Mouse (Mus musculus): ENCODE measurements around the gene Eif2b2. TPM values are rescaled to one million over a fixed set of nuclear protein-coding genes. Genes with fewer than 3 reads are reported as not detected.

Eif2b2 gene
- polyA plus RNA-seq, 1 experiment = 105 TPM

GRCm38 (mm10) chr12:85204105-85204504 is 15.2 kb upstream of the Eif2b2 start:
- Histone ChIP-seq H3K27ac (ENCODE audit: insufficient read depth, low read length) (no peak overlapping the region), H3K4me3 (replicated peaks; ENCODE audit: insufficient read depth, low read depth, low read length) (no peak overlapping the region), H3K4me1 (ENCODE audit: control insufficient read depth, insufficient read depth, low read length) (peaks cover 7% of the 10 kb centered on the region; the same call in 1 of the 2 replicates), H3K27me3 (ENCODE audit: control insufficient read depth, insufficient read depth, low read length) (no peaks in the 10 kb centered on the region)
- no peak for TF ChIP-seq CTCF (IDR thresholded peaks at IDR 0.05; ENCODE audit: borderline replicate concordance, insufficient read depth, low read depth, low read length)
- no peak for TF ChIP-seq POLR2A (IDR thresholded peaks at IDR 0.05; ENCODE audit: borderline replicate concordance, insufficient read depth, low read length)
- no peak for DNase-seq
- WGBS = 52% methylated on average over 8 of the region's 8 CpGs

DNA sequence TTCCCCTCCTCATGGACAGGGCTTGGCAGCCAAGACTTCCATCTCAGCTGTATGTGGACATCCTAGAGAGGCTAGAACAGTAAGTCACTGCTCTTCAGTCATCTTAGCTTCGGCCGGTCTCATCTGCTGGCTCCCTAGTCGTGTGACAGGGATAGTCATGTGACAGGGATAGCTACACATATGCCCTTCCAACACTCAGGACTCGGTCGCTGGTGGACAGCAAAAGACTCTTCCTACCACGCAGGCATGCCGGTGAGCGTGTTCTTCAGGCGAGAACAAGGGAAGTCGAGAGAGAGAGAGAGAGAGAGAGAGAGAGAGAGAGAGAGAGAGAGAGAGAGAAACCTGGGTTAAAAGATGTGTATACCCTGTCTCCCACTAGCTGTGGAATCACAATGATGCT is 13.9 kb upstream of the Eif2b2 start:
- no peak overlapping the region for H3K27ac ChIP-seq (ENCODE audit: insufficient read depth, low read length)
- WGBS = 82% methylated on average over 10 of the region's 10 CpGs
- TF ChIP-seq POLR2A (IDR thresholded peaks at IDR 0.05; ENCODE audit: borderline replicate concordance, insufficient read depth, low read length) (no peak), CTCF (IDR thresholded peaks at IDR 0.05; ENCODE audit: borderline replicate concordance, insufficient read depth, low read depth, low read length) (no peak)
- H3K4me1 ChIP-seq (ENCODE audit: control insufficient read depth, insufficient read depth, low read length) = peaks cover 7% of the 10 kb centered on the region; the same call in 1 of the 2 replicates
- H3K27me3 ChIP-seq (ENCODE audit: control insufficient read depth, insufficient read depth, low read length) = no peaks in the 10 kb centered on the region
- no peak overlapping the region for H3K4me3 ChIP-seq (replicated peaks; ENCODE audit: insufficient read depth, low read depth, low read length)
- DNase-seq = no peak

DNA sequence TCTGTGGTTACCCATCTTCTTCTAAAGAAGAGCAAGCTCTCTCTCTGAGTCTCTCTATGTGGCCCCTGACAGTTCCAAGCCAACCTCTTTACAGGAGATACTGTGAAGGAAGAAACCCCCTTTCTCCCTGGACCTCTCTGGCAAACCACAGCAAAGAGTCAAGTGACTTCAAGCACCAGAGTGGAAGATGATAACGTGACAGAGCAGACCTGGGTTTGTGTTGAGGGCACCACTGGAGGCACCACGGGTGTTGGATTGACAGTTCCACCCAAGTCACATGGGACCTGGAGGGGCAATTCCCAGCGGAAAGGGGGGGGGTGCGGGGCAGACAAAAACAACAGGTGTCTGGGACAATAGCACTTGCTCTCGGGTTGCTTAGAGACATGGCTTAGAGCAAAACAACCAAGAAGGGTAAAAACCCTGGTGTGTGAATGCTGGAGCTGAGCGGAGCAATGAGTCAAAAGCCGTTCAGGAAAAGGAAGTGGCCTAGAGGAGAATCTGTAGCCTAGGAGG is 10.5 kb upstream of the Eif2b2 start:
- Histone ChIP-seq H3K27me3 (ENCODE audit: control insufficient read depth, insufficient read depth, low read length) (no peaks in the 10 kb centered on the region), H3K4me1 (ENCODE audit: control insufficient read depth, insufficient read depth, low read length) (no peaks in the 10 kb centered on the region), H3K27ac (ENCODE audit: insufficient read depth, low read length) (no peak overlapping the region), H3K4me3 (replicated peaks; ENCODE audit: insufficient read depth, low read depth, low read length) (no peak overlapping the region)
- WGBS = 12% methylated on average over 7 of the region's 7 CpGs
- no peak for DNase-seq
- no peak for TF ChIP-seq CTCF (IDR thresholded peaks at IDR 0.05; ENCODE audit: borderline replicate concordance, insufficient read depth, low read depth, low read length)
- no peak for TF ChIP-seq POLR2A (IDR thresholded peaks at IDR 0.05; ENCODE audit: borderline replicate concordance, insufficient read depth, low read length)

- no peak for DNase-seq
- 66% methylated on average over 5 of the region's 5 CpGs for WGBS
- Histone ChIP-seq H3K27me3 (ENCODE audit: control insufficient read depth, insufficient read depth, low read length) (no peaks in the 10 kb centered on the region), H3K4me3 (replicated peaks; ENCODE audit: insufficient read depth, low read depth, low read length) (no peak overlapping the region), H3K27ac (ENCODE audit: insufficient read depth, low read length) (no peak overlapping the region), H3K4me1 (ENCODE audit: control insufficient read depth, insufficient read depth, low read length) (no peaks in the 10 kb centered on the region)
- no peak for TF ChIP-seq CTCF (IDR thresholded peaks at IDR 0.05; ENCODE audit: borderline replicate concordance, insufficient read depth, low read depth, low read length)
These were observed 4.2 kb upstream of the Eif2b2 start for GRCm38 (mm10) chr12:85215031-85215430.

- no peaks in the 10 kb centered on the region for H3K27me3 ChIP-seq (ENCODE audit: control insufficient read depth, insufficient read depth, low read length)
- H3K4me1 ChIP-seq (ENCODE audit: control insufficient read depth, insufficient read depth, low read length) = no peaks in the 10 kb centered on the region; the same call in 1 of the 2 replicates
- WGBS = 78% methylated on average over 2 of the region's 2 CpGs
- H3K4me3 ChIP-seq (replicated peaks; ENCODE audit: insufficient read depth, low read depth, low read length) = no peak overlapping the region
- TF ChIP-seq CTCF (IDR thresholded peaks at IDR 0.05; ENCODE audit: borderline replicate concordance, insufficient read depth, low read depth, low read length) = no peak
- no peak for TF ChIP-seq POLR2A (IDR thresholded peaks at IDR 0.05; ENCODE audit: borderline replicate concordance, insufficient read depth, low read length)
- no peak for DNase-seq
- H3K27ac ChIP-seq (ENCODE audit: insufficient read depth, low read length) = no peak overlapping the region
These were observed 1.5 kb upstream of the Eif2b2 start for GRCm38 (mm10) chr12:85217733-85218310.

- peak overlapping the region; percentile 9; the same call in 1 of the 2 replicates for H3K27ac ChIP-seq (ENCODE audit: insufficient read depth, low read length)
- peak; percentile 17 to 29 for DNase-seq
- 3% methylated on average over 12 of the region's 12 CpGs for WGBS
- no peak for TF ChIP-seq CTCF (IDR thresholded peaks at IDR 0.05; ENCODE audit: borderline replicate concordance, insufficient read depth, low read depth, low read length)
- no peaks in the 10 kb centered on the region for H3K27me3 ChIP-seq (ENCODE audit: control insufficient read depth, insufficient read depth, low read length)
- no peaks in the 10 kb centered on the region; the same call in 1 of the 2 replicates for H3K4me1 ChIP-seq (ENCODE audit: control insufficient read depth, insufficient read depth, low read length)
- peak overlapping the region; percentile 85 for H3K4me3 ChIP-seq (replicated peaks; ENCODE audit: insufficient read depth, low read depth, low read length)
These were observed 617 bp downstream of the Eif2b2 start for GRCm38 (mm10) chr12:85219905-85220290.

DNA sequence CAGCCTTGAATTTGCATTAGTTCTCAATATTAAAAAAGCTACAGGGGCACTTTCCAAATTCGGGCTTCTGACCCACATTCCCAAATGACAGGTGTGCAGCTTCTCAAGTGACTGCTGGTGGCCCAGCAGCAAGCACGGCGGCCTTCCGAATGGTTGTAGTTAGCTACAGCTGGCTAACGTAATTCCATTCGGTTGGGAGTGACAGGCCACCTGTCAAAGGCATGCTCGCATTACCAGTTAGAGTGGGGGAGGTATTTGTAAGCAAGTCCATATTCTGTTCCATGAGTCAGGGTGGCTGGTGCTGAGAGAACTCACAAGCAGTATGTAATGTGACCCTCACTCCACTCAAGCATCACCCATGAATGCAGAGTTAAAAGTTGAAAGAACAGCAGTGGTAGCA is 7.9 kb downstream of the Eif2b2 start:
- no peak overlapping the region for H3K27ac ChIP-seq (ENCODE audit: insufficient read depth, low read length)
- H3K4me1 ChIP-seq (ENCODE audit: control insufficient read depth, insufficient read depth, low read length) = no peaks in the 10 kb centered on the region
- no peak for DNase-seq
- no peak overlapping the region for H3K4me3 ChIP-seq (replicated peaks; ENCODE audit: insufficient read depth, low read depth, low read length)
- no peaks in the 10 kb centered on the region for H3K27me3 ChIP-seq (ENCODE audit: control insufficient read depth, insufficient read depth, low read length)
- 32% methylated on average over 7 of the region's 7 CpGs for WGBS
- TF ChIP-seq CTCF (IDR thresholded peaks at IDR 0.05; ENCODE audit: borderline replicate concordance, insufficient read depth, low read depth, low read length) (no peak), POLR2A (IDR thresholded peaks at IDR 0.05; ENCODE audit: borderline replicate concordance, insufficient read depth, low read length) (no peak)

GRCm38 (mm10) chr12:85227876-85228599 is 8.8 kb downstream of the Eif2b2 start:
- Histone ChIP-seq H3K27me3 (ENCODE audit: control insufficient read depth, insufficient read depth, low read length) (no peaks in the 10 kb centered on the region), H3K4me1 (ENCODE audit: control insufficient read depth, insufficient read depth, low read length) (no peaks in the 10 kb centered on the region), H3K4me3 (replicated peaks; ENCODE audit: insufficient read depth, low read depth, low read length) (no peak overlapping the region), H3K27ac (ENCODE audit: insufficient read depth, low read length) (no peak overlapping the region)
- WGBS = 59% methylated on average over 15 of the region's 15 CpGs
- no peak for DNase-seq
- TF ChIP-seq CTCF (IDR thresholded peaks at IDR 0.05; ENCODE audit: borderline replicate concordance, insufficient read depth, low read depth, low read length) (no peak), POLR2A (IDR thresholded peaks at IDR 0.05; ENCODE audit: borderline replicate concordance, insufficient read depth, low read length) (no peak)

All from cerebellum, adult 2 months (tissue).